Mouse (Mus musculus): Measurements from ENCODE around the gene Vps4a. TPM values are rescaled to one million over a fixed set of nuclear protein-coding genes. Genes with fewer than 3 reads are reported as not detected.

The Vps4a gene
- 10 to 100 TPM; 62.3 to 79.2 TPM for polyA plus RNA-seq (2017; shearing (Covaris generic))

DNA sequence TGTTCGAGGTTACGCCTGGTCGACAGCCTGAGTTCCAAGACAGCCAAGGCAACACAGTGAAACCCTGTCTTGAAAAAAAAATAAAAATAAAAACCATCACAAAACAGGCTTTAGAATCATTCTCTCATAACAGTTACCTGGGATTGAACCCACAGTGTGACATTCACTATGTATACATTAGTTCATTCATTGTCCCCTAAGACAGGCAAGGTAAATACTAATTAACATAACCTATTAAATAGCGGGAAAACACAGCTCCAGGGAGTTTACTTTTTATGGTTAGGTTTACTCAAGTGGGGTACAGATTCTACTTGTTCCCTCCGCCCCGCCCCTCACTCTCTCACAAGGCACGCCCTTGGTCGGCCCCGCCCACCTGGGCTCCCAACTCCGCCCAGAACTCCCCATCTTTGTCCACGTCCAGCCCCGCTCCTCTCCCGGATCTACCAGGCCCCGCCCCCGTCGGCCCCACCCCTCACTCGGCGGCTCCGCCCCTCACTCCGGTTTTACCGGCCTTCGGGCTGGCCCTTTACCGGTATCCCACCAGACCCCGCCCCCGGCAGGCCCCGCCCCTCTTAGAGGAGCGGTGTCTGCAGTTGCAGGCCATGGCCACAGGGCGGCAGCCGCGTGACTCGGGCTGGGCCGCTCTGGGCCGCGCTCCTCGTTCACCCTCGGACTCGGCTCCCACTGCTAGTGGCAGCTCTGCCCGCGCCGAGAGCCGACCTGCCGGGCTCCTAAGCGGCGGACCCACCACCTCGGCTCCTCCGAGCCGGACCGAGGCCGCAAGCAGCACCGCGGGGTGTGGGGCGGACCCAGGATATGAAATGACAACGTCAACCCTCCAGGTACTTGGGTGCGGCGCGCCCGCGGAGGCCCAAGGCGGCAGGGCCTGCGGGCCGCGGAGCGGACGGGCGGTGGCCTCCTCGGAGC is at the start of gene Vps4a:
Gene Vps4a (plus strand): TSS at position 573 of the 927 bp plus-strand sequence.

GRCm38 (mm10) chr8:107048061-107048941 is 17.3 kb downstream of the Vps4a start, which contains the start of gene Pdf:
Gene Pdf (minus strand): TSS chr8:107048614.

DNA sequence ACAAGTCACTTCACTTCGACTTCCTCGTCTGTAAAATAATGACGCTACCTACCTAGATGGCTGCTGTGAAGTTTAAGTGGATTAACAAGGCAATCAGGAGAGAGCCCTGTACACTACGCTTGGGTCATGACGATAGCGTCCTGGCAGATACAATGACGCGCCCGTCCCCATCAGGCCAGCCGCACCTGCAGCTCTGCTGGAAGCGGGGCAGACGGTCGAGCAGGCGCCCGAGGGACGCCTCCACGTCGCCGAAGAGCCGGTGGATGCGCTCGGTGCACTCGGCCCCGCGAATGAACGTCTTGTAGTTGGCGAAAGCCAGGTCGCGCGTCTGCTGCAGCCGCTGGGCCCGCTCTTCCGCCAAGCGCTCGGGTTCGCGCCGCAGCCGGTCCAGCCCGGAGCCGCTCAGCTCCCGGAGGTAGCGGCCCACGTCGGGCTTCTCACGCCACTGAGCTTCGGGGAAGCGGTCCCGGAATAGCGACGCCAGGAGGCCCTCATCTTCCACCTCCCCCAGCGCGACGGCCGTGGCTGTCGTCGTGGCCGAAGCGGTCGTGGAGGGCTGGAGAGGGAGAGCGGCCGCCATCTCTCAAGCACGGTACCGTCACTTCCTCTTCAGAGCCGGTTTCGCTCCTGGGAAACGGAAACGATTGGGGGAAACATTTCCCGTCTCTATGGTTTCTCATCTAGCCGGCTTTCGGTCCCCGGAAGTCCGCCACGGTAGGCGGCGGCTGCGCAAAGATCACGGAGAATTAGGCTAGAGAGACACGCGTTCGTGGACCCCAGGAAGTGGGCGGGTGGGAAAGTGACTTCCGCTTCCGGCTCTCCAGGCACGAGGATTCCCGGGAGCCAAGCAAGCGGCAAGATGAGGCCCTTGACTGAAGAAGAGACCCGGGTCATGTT is 25.3 kb downstream of the Vps4a start, which contains the start of the genes Cog8 and Nip7:
Gene Cog8 (minus strand): TSS at position 614 of the 897 bp plus-strand sequence.
Gene Nip7 (plus strand): TSS at position 802 of the 897 bp plus-strand sequence.

GRCm38 (mm10) chr8:107065511-107066496 is 34.8 kb downstream of the Vps4a start, which contains the start of gene Tmed6:
Gene Tmed6 (minus strand): TSS chr8:107065644.

Other genes with a start within 250 kb of the Vps4a start
- not detected for gene Has3, start 161.0 kb upstream of the Vps4a start, polyA plus RNA-seq (2017; shearing (Covaris generic))
- 10 to 100 TPM; 42.5 to 50.1 TPM for gene Utp4, start 137.6 kb upstream of the Vps4a start, polyA plus RNA-seq (2017; shearing (Covaris generic))
- 10 to 100 TPM; 13.6 to 26.4 TPM for gene Sntb2, start 95.5 kb upstream of the Vps4a start, polyA plus RNA-seq (2017; shearing (Covaris generic))
- 10 to 100 TPM; 12.5 to 18.0 TPM for gene Pdf, start 17.4 kb downstream of the Vps4a start, polyA plus RNA-seq (2017; shearing (Covaris generic))
- gene Cog8, start 25.5 kb downstream of the Vps4a start, polyA plus RNA-seq (2017; shearing (Covaris generic)): 10 to 100 TPM; 61.4 to 84.2 TPM
- 10 to 100 TPM; 77.5 to 81.3 TPM for gene Nip7, start 25.7 kb downstream of the Vps4a start, polyA plus RNA-seq (2017; shearing (Covaris generic))
- under 1 TPM in 1 of 2 experiments, not detected in 1; 0.88 TPM for gene Tmed6, start 34.4 kb downstream of the Vps4a start, polyA plus RNA-seq (2017; shearing (Covaris generic))
- gene Terf2, start 65.3 kb downstream of the Vps4a start, polyA plus RNA-seq (2017; shearing (Covaris generic)): 10 to 100 TPM; 25.2 to 25.7 TPM
- 10 to 100 TPM; 64.5 to 69.2 TPM for gene Cyb5b, start 119.4 kb downstream of the Vps4a start, polyA plus RNA-seq (2017; shearing (Covaris generic))

Measured in inflammation-experienced regulatory T-cells (primary cell).